Mouse (Mus musculus): ENCODE results near the gene Rbms3. TPM values are rescaled to one million over a fixed set of nuclear protein-coding genes. Genes with fewer than 3 reads are reported as not detected.

Gene Rbms3
- total and polyA plus RNA-seq, 3 experiments = not detected

GRCm38 (mm10) chr9:117197531-117197930 lies 432.2 kb downstream of the Rbms3 start:
- Histone ChIP-seq H3K9ac (ENCODE audit: insufficient read depth, low read depth) (no peak overlapping the region), H3K27ac (ENCODE audit: insufficient read depth, low read depth) (no peak overlapping the region), H3K4me1 (ENCODE audit: control insufficient read depth in 1 of 2, insufficient read depth in 2 of 2) (no peaks in the 10 kb centered on the region), H3K79me2 (replicated peaks; ENCODE audit: control insufficient read depth, extremely low read depth, insufficient read depth, poor library complexity, severe bottlenecking) (no peaks in the 10 kb centered on the region), H3K4me3 (replicated peaks in 1 of 3; ENCODE audit: low read depth in 2 of 3, low read length in 2 of 3, poor library complexity in 1 of 3) (no peak overlapping the region), H3K27me3 (replicated peaks) (no peaks in the 10 kb centered on the region), H3K36me3 (replicated peaks in 1 of 2; ENCODE audit: control insufficient read depth in 1 of 2, insufficient read depth in 1 of 2, low read length in 1 of 2) (no peaks in the 10 kb centered on the region), H3K4me2 (ENCODE audit: insufficient read depth, low read depth, poor library complexity, severe bottlenecking) (no peak overlapping the region), H3K9me3 (replicated peaks; ENCODE audit: low read length) (peaks cover 75% of the 10 kb centered on the region)
- DNase-seq (ENCODE audit: extremely low read depth) = no peak
- dilution Hi-C loops (cut with MboI; ENCODE audit: extremely low pct_ligation_motif_present, extremely low pct_unique_long_range_greater_than_20kb, low sequenced_read_pairs) = no loop called here
- TF ChIP-seq ZC3H11A (IDR thresholded peaks at IDR 0.05; ENCODE audit: low read depth, low read length) (no peak), MAZ (IDR thresholded peaks at IDR 0.05; ENCODE audit: low read depth, low read length) (no peak), BHLHE40 (IDR thresholded peaks at IDR 0.05; ENCODE audit: low read depth, low read length) (no peak), ETS1 (conservative IDR thresholded peaks at IDR 0.05; ENCODE audit: low read depth, low read length) (no peak), CHD1 (IDR thresholded peaks at IDR 0.05; ENCODE audit: low read depth, low read length) (no peak), POLR2AphosphoS2 (IDR thresholded peaks at IDR 0.05; ENCODE audit: low read depth, low read length) (no peak), EP300 (IDR thresholded peaks at IDR 0.05; ENCODE audit: low read length) (no peak), ZKSCAN1 (IDR thresholded peaks at IDR 0.05; ENCODE audit: borderline replicate concordance, low read depth, low read length) (no peak), MAX (IDR thresholded peaks at IDR 0.05; ENCODE audit: low read length) (no peak), JUND (conservative IDR thresholded peaks at IDR 0.05; ENCODE audit: low read depth, low read length) (no peak), MEF2A (IDR thresholded peaks at IDR 0.05; ENCODE audit: borderline replicate concordance, low read depth, low read length) (no peak), TBP (conservative IDR thresholded peaks at IDR 0.05; ENCODE audit: low read depth, low read length) (no peak), MYC (IDR thresholded peaks at IDR 0.05; ENCODE audit: low read depth, low read length) (no peak), USF1 (IDR thresholded peaks at IDR 0.05; ENCODE audit: low read depth, low read length) (no peak), ZMIZ1 (IDR thresholded peaks at IDR 0.05; ENCODE audit: low read depth, low read length) (no peak), CTCF (conservative IDR thresholded peaks at IDR 0.05 in 1 of 2, IDR thresholded peaks at IDR 0.05 in 1 of 2; ENCODE audit: low read depth in 2 of 2, low read length in 2 of 2) (no peak)
- in situ Hi-C loops (cut with MboI; ENCODE audit: low pct_ligation_motif_present, low pct_unique_long_range_greater_than_20kb, low sequenced_read_pairs) = no loop called here

- no peak overlapping the region for H3K27ac ChIP-seq (ENCODE audit: insufficient read depth, low read depth)
- DNase-seq (ENCODE audit: extremely low read depth) = no peak
Observed at GRCm38 (mm10) chr9:117192565-117193540, 436.9 kb downstream of the Rbms3 start.

More at GRCm38 (mm10) chr9:117192565-117193540, 436.9 kb downstream of the Rbms3 start:
- H3K9me3 ChIP-seq (replicated peaks; ENCODE audit: low read length) = peaks cover 75% of the 10 kb centered on the region
- no peak overlapping the region for H3K4me3 ChIP-seq (replicated peaks in 1 of 3; ENCODE audit: low read depth in 2 of 3, low read length in 2 of 3, poor library complexity in 1 of 3)
- dilution Hi-C loops (cut with MboI; ENCODE audit: extremely low pct_ligation_motif_present, extremely low pct_unique_long_range_greater_than_20kb, low sequenced_read_pairs) (no loop called here), in situ Hi-C loops (cut with MboI; ENCODE audit: low pct_ligation_motif_present, low pct_unique_long_range_greater_than_20kb, low sequenced_read_pairs) (no loop called here)
- H3K36me3 ChIP-seq (replicated peaks in 1 of 2; ENCODE audit: control insufficient read depth in 1 of 2, insufficient read depth in 1 of 2, low read length in 1 of 2) = no peaks in the 10 kb centered on the region
- H3K9ac ChIP-seq (ENCODE audit: insufficient read depth, low read depth) = no peak overlapping the region
- no peak overlapping the region for H3K4me2 ChIP-seq (ENCODE audit: insufficient read depth, low read depth, poor library complexity, severe bottlenecking)
- no peaks in the 10 kb centered on the region for H3K27me3 ChIP-seq (replicated peaks)
- no peaks in the 10 kb centered on the region for H3K4me1 ChIP-seq (ENCODE audit: control insufficient read depth in 1 of 2, insufficient read depth in 2 of 2)
- TF ChIP-seq EP300 (IDR thresholded peaks at IDR 0.05; ENCODE audit: low read length) (no peak), ETS1 (conservative IDR thresholded peaks at IDR 0.05; ENCODE audit: low read depth, low read length) (no peak), NELFE (IDR thresholded peaks at IDR 0.05; ENCODE audit: low read depth, low read length) (no peak), SMC3 (IDR thresholded peaks at IDR 0.05; ENCODE audit: low read depth, low read length) (no peak)
- no peaks in the 10 kb centered on the region for H3K79me2 ChIP-seq (replicated peaks; ENCODE audit: control insufficient read depth, extremely low read depth, insufficient read depth, poor library complexity, severe bottlenecking)
